Mouse (Mus musculus) erythroblast, adult 5-6 weeks (primary cell): Measurements from ENCODE around the gene Rspry1. TPM values are rescaled to one million over a fixed set of nuclear protein-coding genes. Genes with fewer than 3 reads are reported as not detected.

Source experiments
- total RNA-seq, 2 experiments: library from RNA; stranded (forward) in 1 of 2; stranded (reverse) in 1 of 2; fragments of 150-400 nt in 1 of 2; fragments of 200-764, 138-1000 nt in 1 of 2; gene quantifications; 2 replicates each; pipeline versions ENCODE4 v1.2.3 to v1.2.4; 2015 to 2017; ENCODE audit warnings: low replicate concordance in 2 of 2

Rspry1 gene
- total RNA-seq, 2 experiments from 2014 or later, result 12.7 to 19.2 TPM

Other genes starting within 250 kb of the Rspry1 start
- 52.1 and 56.6 TPM in 2 replicates for gene Herpud1, start 215.5 kb upstream of the Rspry1 start, total RNA-seq (2015; ENCODE audit: low replicate concordance)
- gene Herpud1, start 215.5 kb upstream of the Rspry1 start, total RNA-seq (2017; ENCODE audit: low replicate concordance), result 60.9 and 70.5 TPM in 2 replicates
- 0.77 and 1.7 TPM in 2 replicates for gene Nlrc5, start 167.6 kb upstream of the Rspry1 start, total RNA-seq (2015; ENCODE audit: low replicate concordance)
- 3.9 and 10.7 TPM in 2 replicates for gene Nlrc5, start 167.6 kb upstream of the Rspry1 start, total RNA-seq (2017; ENCODE audit: low replicate concordance)
- gene Cpne2, start 68.9 kb upstream of the Rspry1 start, total RNA-seq (2015; ENCODE audit: low replicate concordance), result 39.0 and 44.9 TPM in 2 replicates
- 16.8 and 30.0 TPM in 2 replicates for gene Cpne2, start 68.9 kb upstream of the Rspry1 start, total RNA-seq (2017; ENCODE audit: low replicate concordance)
- gene Fam192a, start 60 bp downstream of the Rspry1 start, total RNA-seq (2015; ENCODE audit: low replicate concordance), result 9.8 and 15.9 TPM in 2 replicates
- 40.8 and 44.3 TPM in 2 replicates for gene Fam192a, start 60 bp downstream of the Rspry1 start, total RNA-seq (2017; ENCODE audit: low replicate concordance)
- 16.1 and 18.0 TPM in 2 replicates for gene Arl2bp, start 64.7 kb downstream of the Rspry1 start, total RNA-seq (2015; ENCODE audit: low replicate concordance)
- 27.9 and 32.5 TPM in 2 replicates for gene Arl2bp, start 64.7 kb downstream of the Rspry1 start, total RNA-seq (2017; ENCODE audit: low replicate concordance)
- not detected in 2 replicates for gene Pllp, start 94.3 kb downstream of the Rspry1 start, total RNA-seq (2015; ENCODE audit: low replicate concordance)
- not detected in 2 replicates for gene Pllp, start 94.3 kb downstream of the Rspry1 start, total RNA-seq (2017; ENCODE audit: low replicate concordance)
- 1.0 and 2.5 TPM in 2 replicates for gene Ccl22, start 143.7 kb downstream of the Rspry1 start, total RNA-seq (2015; ENCODE audit: low replicate concordance)
- 0.68 and 1.4 TPM in 2 replicates for gene Ccl22, start 143.7 kb downstream of the Rspry1 start, total RNA-seq (2017; ENCODE audit: low replicate concordance)
- 0.63 TPM in 1 of 2 replicates, not detected in the other for gene Cx3cl1, start 170.1 kb downstream of the Rspry1 start, total RNA-seq (2015; ENCODE audit: low replicate concordance)
- 0.77 and 2.4 TPM in 2 replicates for gene Cx3cl1, start 170.1 kb downstream of the Rspry1 start, total RNA-seq (2017; ENCODE audit: low replicate concordance)
- gene Ccl17, start 208.5 kb downstream of the Rspry1 start, total RNA-seq (2015; ENCODE audit: low replicate concordance), result not detected in 2 replicates
- gene Ccl17, start 208.5 kb downstream of the Rspry1 start, total RNA-seq (2017; ENCODE audit: low replicate concordance), result 0.77 TPM in 1 of 2 replicates, not detected in the other
- 4.4 and 10.7 TPM in 2 replicates for gene Coq9, start 236.4 kb downstream of the Rspry1 start, total RNA-seq (2015; ENCODE audit: low replicate concordance)
- gene Coq9, start 236.4 kb downstream of the Rspry1 start, total RNA-seq (2017; ENCODE audit: low replicate concordance), result 27.3 and 54.5 TPM in 2 replicates
- gene Ciapin1, start 236.4 kb downstream of the Rspry1 start, total RNA-seq (2015; ENCODE audit: low replicate concordance), result 16.7 and 30.3 TPM in 2 replicates
- gene Ciapin1, start 236.4 kb downstream of the Rspry1 start, total RNA-seq (2017; ENCODE audit: low replicate concordance), result 27.0 and 27.2 TPM in 2 replicates